Comparison of ENCODE assay signal across 8 mouse cellular contexts in the genomic region with DNA sequence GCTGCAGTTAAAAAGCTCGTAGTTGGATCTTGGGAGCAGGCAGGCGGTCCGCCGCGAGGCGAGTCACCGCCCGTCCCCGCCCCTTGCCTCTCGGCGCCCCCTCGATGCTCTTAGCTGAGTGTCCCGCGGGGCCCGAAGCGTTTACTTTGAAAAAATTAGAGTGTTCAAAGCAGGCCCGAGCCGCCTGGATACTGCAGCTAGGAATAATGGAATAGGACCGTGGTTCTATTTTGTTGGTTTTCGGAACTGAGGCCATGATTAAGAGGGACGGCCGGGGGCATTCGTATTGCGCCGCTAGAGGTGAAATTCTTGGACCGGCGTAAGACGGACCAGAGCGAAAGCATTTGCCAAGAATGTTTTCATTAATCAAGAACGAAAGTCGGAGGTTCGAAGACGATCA.
DNase-seq lines count a peak whose midpoint lies in the region.
"Had no signal": no experiment of that assay in that cellular context is flagged by ENCODE, and none has a peak within 500 bp of the region (broad histone marks: within the 10 kb centered on the region; RNA-seq: fewer than 3 reads in every experiment).

No protein-coding gene starts in this region.

- peak; percentile 93 for DNase-seq in heart, adult 11 months
- DNase-seq in heart, postnatal 4 days: no peak
- DNase-seq in layer of hippocampus, postnatal 36 days: peak; percentile 4 to 6
- no peak for DNase-seq in layer of hippocampus, adult 9-10 months (ENCODE audit: low spot score)
- peak; percentile 37 for DNase-seq in right cerebral cortex, postnatal 25 days
- DNase-seq in right cerebral cortex, adult 18-20 months: no peak
- peak; percentile 14 to 17 for DNase-seq in natural killer cell, adult 2 months (ENCODE audit: low spot score in 2 of 2)
- DNase-seq: kidney, adult 11 months had no signal

Comparison
In these comparisons a context has a peak if more than half of its experiments do, and no peak if none do; other contexts are left out.
1. DNase-seq: peak in heart, adult 11 months (single experiment), layer of hippocampus, postnatal 36 days (2 of 2), right cerebral cortex, postnatal 25 days (single experiment) and natural killer cell, adult 2 months (2 of 2); none in heart, postnatal 4 days (single experiment), layer of hippocampus, adult 9-10 months (single experiment) and right cerebral cortex, adult 18-20 months (single experiment).